Mouse (Mus musculus) C2C12 (cell line): Measurements from ENCODE around the gene Slc35a3. TPM values are rescaled to one million over a fixed set of nuclear protein-coding genes. Genes with fewer than 3 reads are reported as not detected.

Source experiments
- H3K27me3 ChIP-seq: one replicate; pipeline ENCODE4 v1.6.1; 2011; ENCODE audit not compliant: control insufficient read depth, insufficient read depth, insufficient read length
- H3K36me3 ChIP-seq: one replicate; pipeline ENCODE4 v1.6.1; 2011; ENCODE audit not compliant: control insufficient read depth, insufficient read depth
- H3K4me3 ChIP-seq: one replicate; pipeline ENCODE4 v1.5.1; 2011; ENCODE audit warnings: mild to moderate bottlenecking, control low read depth; ENCODE audit not compliant: poor library complexity, insufficient read depth, severe bottlenecking
- H3K79me2 ChIP-seq: one replicate; pipeline ENCODE4 v1.6.1; 2011; ENCODE audit not compliant: control insufficient read depth, insufficient read depth
- H3K79me3 ChIP-seq: one replicate; pipeline ENCODE4 v1.6.1; 2011; ENCODE audit warnings: low read depth, control low read depth
- H3ac ChIP-seq: one replicate; pipeline ENCODE3; 2011; ENCODE audit warnings: low read depth; ENCODE audit not compliant: control insufficient read depth, insufficient read length
- CEBPB ChIP-seq: IDR thresholded peaks from one replicate; pipeline ENCODE4 v1.6.1; 2011; ENCODE audit warnings: low read depth, mild to moderate bottlenecking, control low read depth, moderate library complexity
- CTCF ChIP-seq: IDR thresholded peaks from one replicate; pipeline ENCODE4 v1.5.1; 2011; ENCODE audit not compliant: control insufficient read depth, insufficient read depth, insufficient read length
- FOSL1 ChIP-seq: IDR thresholded peaks from one replicate; pipeline ENCODE4 v1.8.0; 2011; ENCODE audit warnings: mild to moderate bottlenecking, low read length; ENCODE audit not compliant: poor library complexity, insufficient read depth, severe bottlenecking
- MAX ChIP-seq: IDR thresholded peaks from one replicate; pipeline ENCODE4 v1.6.1; 2011; ENCODE audit warnings: mild to moderate bottlenecking, control low read depth
- MYOD1 ChIP-seq: IDR thresholded peaks from one replicate; pipeline ENCODE4 v1.6.1; 2011; ENCODE audit warnings: low read depth; ENCODE audit not compliant: control insufficient read depth, insufficient read length
- MYOG ChIP-seq: IDR thresholded peaks from one replicate; pipeline ENCODE4 v1.6.1; 2011; ENCODE audit not compliant: control insufficient read depth, insufficient read length; ENCODE audit errors: extremely low read depth
- USF1 ChIP-seq: IDR thresholded peaks from one replicate; pipeline ENCODE4 v1.6.1; 2011; ENCODE audit warnings: low read depth, mild to moderate bottlenecking, control low read depth, moderate library complexity
- polyA plus RNA-seq: library from polyadenylated mRNA; unstranded; fragments of >200 nt; fragmentation: generic; extraction: Trizol; gene quantifications from one replicate; pipeline ENCODE4 v1.2.1, GENCODE M21; 2012; ENCODE audit warnings: missing spikeins

Slc35a3 gene
- polyA plus RNA-seq, 1 experiment: 4.2 TPM

GRCm38 (mm10) chr3:116652033-116652446 lies 60.6 kb downstream of the Slc35a3 start:
- TF ChIP-seq FOSL1 (no peak), USF1 (no peak), MAX (no peak)
- Histone ChIP-seq H3K79me3 (peaks cover 68% of the 10 kb centered on the region), H3ac (no peak overlapping the region), H3K79me2 (peaks cover 85% of the 10 kb centered on the region), H3K27me3 (no peaks in the 10 kb centered on the region), H3K36me3 (peaks cover 24% of the 10 kb centered on the region), H3K4me3 (no peak overlapping the region)

DNA sequence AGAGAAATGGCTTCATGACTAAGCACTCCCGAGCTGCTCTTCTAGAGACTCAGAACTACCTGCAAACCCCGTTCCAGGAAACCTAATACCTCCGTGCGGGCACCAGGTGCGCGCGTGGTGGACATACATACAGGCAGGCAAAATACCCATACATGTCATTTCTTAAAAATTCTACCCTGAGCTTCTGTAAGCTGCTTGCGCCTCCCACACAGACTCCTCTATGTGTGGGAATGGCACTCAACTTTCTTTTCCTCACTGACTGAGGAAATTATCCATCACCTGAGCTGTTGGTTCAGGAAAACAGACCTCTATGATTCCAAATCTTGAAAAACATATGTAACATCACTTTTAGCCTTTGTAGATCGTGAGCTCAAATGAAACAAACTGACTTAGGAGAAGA lies 61.9 kb downstream of the Slc35a3 start:
- Histone ChIP-seq H3ac (no peak overlapping the region), H3K36me3 (peaks cover 38% of the 10 kb centered on the region), H3K79me2 (peaks cover 72% of the 10 kb centered on the region), H3K4me3 (no peak overlapping the region), H3K79me3 (peaks cover 54% of the 10 kb centered on the region), H3K27me3 (no peaks in the 10 kb centered on the region)
- TF ChIP-seq CTCF (no peak), CEBPB (no peak)

DNA sequence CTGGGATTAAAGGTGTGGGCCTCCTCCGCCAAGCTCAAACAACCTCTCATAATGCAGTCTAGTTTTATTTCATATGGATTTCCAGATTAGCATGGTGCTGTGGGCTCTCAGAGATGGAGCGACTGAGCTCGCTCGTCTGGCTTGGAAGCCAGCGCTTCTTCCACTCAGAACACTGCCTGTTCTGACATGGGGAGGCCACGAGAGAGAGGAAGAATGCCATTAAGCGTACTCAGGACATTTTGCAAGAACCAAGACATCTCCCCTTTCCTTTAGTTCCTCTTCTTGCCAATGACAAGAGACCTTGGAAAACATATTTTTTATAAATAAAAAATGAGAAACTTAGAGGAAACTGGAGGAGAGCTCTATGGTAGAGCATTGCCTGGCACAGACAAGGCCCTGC lies 63.8 kb downstream of the Slc35a3 start:
- Histone ChIP-seq H3K27me3 (no peaks in the 10 kb centered on the region), H3K36me3 (peaks cover 49% of the 10 kb centered on the region), H3K79me3 (peaks cover 38% of the 10 kb centered on the region), H3K79me2 (peaks cover 53% of the 10 kb centered on the region), H3K4me3 (no peak overlapping the region), H3ac (no peak overlapping the region)
- TF ChIP-seq MAX (no peak), USF1 (no peak), FOSL1 (no peak), MYOG (no peak), MYOD1 (no peak), CEBPB (no peak), CTCF (no peak)

- H3K79me3 ChIP-seq: peaks cover 19% of the 10 kb centered on the region
- H3K4me3 ChIP-seq: no peak overlapping the region
- H3K27me3 ChIP-seq: no peaks in the 10 kb centered on the region
- peaks cover 29% of the 10 kb centered on the region for H3K79me2 ChIP-seq
- no peak for TF ChIP-seq FOSL1
- no peak for TF ChIP-seq CTCF
- no peak for TF ChIP-seq CEBPB
- TF ChIP-seq MAX: no peak
- no peak for TF ChIP-seq USF1
- no peak for TF ChIP-seq MYOD1
- TF ChIP-seq MYOG: no peak
- peaks cover 60% of the 10 kb centered on the region for H3K36me3 ChIP-seq
- no peak overlapping the region for H3ac ChIP-seq
Measured at GRCm38 (mm10) chr3:116646387-116646786, 66.2 kb downstream of the Slc35a3 start.

GRCm38 (mm10) chr3:116642373-116642772 lies 70.3 kb downstream of the Slc35a3 start:
- H3K4me3 ChIP-seq: no peak overlapping the region
- H3K36me3 ChIP-seq: peaks cover 62% of the 10 kb centered on the region
- no peak overlapping the region for H3ac ChIP-seq
- no peaks in the 10 kb centered on the region for H3K27me3 ChIP-seq
- peaks cover 2% of the 10 kb centered on the region for H3K79me3 ChIP-seq
- H3K79me2 ChIP-seq: no peaks in the 10 kb centered on the region
- TF ChIP-seq FOSL1 (no peak), CEBPB (no peak), MAX (no peak), USF1 (no peak), CTCF (no peak), MYOG (no peak), MYOD1 (no peak)

GRCm38 (mm10) chr3:116641811-116642371 lies 70.7 kb downstream of the Slc35a3 start:
- Histone ChIP-seq H3K36me3 (peaks cover 57% of the 10 kb centered on the region), H3K27me3 (no peaks in the 10 kb centered on the region)
- TF ChIP-seq CEBPB: no peak
- TF ChIP-seq MYOG: no peak
- TF ChIP-seq CTCF: no peak
- no peak for TF ChIP-seq USF1
- no peak for TF ChIP-seq FOSL1
- no peak for TF ChIP-seq MAX
- no peak for TF ChIP-seq MYOD1

More at GRCm38 (mm10) chr3:116641811-116642371, 70.7 kb downstream of the Slc35a3 start:
- peaks cover 2% of the 10 kb centered on the region for H3K79me3 ChIP-seq
- no peak overlapping the region for H3K4me3 ChIP-seq
- H3K79me2 ChIP-seq: no peaks in the 10 kb centered on the region
- no peak overlapping the region for H3ac ChIP-seq
